Mouse (Mus musculus) NIH3T3 (cell line): ENCODE measurements around the gene Fibp.

Experiments used
- DNase-seq: peaks from one replicate; pipeline ENCODE4 v3.0.0-alpha.2; 2012; ENCODE audit warnings: low read depth

The Fibp gene

DNA sequence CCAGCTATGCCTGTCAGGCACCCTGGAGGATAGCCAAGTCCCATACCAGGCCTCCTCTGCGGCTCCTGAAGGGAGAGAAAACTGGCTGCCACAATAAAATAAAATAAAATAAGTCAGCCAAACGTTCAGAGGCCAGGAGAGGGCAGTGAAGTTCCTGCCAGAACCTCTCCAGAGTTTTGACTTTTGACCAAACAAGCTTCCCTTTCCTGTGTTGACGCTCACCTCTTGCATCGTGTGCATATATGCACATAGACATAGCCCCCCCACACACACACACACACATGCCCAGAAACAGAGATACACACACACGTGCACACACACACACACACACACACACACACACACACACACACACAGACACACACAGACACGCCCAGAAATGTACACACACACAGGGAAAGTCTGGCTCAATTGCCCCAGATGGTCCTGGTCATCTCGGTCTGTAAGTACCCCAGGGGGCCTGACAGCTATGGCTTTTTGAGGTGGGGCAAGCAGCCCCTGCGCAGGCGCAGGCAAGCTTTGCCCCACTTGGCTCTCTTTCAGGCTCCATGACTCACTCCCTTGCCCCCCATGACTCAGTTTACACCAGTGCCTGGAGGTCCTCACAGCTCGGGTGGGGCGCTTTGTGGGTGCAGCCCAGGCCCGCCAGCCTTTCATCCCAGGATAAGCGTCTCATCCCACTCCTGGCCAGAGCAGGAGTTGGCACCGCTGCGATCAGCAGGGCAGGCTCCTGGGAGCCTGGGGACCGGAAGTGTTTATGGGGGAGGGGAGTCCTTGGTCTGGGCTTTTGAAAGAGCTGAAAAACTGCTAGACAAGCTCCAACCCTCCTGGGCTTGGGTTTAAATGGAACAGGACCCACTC, 27.2 kb upstream of the Fibp start:
- DNase-seq = peak; percentile 94

GRCm38 (mm10) chr19:5433951-5434350, 26.5 kb upstream of the Fibp start:
- peak; percentile 61 for DNase-seq

DNA sequence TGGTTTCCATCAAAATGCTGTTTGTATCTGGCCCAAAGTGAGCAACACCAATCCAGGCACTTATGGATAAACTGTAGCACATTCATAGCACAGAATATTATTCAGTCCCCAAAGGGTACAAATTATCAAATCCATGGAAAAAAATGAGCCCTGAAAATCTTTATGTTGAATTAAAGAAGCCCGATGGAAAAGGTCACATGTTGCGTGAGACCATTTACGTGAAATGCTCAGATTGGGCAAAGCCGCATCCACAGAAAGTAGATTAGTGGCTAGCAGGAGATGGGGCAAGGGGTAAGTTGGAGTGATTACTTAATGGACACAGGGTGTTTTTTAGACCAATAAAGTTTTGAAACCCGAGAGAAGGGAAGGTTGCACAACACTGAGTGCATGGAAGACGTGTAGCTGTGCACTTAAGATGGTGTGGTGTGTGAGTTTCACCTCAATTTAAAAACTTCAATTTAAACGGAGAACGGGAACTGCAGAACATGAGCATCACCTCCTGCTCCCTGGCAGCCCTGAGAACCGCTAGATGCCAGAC, 16.0 kb upstream of the Fibp start:
- peak; percentile 88 for DNase-seq

DNA sequence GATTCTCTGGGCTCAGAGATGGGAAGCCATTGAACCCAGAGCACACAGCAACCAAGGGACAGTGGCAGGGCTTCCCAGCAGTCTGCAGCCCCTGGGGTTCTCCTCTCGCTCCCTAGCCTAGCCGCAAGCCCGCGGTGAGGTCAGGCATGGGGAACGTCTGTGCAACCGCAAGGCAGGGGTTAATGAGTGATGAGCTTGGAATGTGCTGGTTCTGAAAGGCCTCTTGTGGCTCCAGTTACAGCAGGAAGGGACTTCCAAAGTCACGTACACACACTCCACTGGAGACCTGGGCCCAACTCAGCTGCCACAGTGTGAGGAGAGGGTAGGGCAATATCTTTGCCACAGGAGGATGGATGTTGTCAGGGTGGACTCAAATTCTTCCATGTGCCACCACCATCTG, 15.5 kb upstream of the Fibp start:
- DNase-seq = peak; percentile 92

DNA sequence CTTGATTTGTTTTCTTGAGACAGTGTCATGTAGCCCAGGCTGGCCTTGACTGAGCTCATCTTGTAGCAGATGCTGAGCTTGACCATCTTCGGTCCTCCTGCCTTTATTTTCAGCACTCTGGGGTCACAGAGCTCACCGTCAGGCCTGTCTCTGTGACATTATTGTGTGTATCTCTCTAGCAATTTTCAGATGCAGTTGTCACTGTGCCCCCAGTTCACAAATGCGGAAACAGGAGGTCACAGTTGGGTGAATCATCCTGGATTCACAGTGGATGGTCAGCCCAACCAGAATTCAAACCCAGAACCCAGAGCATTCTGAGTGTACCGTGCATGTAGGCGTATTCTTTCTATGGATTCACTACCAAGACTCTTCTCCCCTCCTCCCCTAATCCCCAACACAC, 14.7 kb upstream of the Fibp start:
- no peak for DNase-seq

DNA sequence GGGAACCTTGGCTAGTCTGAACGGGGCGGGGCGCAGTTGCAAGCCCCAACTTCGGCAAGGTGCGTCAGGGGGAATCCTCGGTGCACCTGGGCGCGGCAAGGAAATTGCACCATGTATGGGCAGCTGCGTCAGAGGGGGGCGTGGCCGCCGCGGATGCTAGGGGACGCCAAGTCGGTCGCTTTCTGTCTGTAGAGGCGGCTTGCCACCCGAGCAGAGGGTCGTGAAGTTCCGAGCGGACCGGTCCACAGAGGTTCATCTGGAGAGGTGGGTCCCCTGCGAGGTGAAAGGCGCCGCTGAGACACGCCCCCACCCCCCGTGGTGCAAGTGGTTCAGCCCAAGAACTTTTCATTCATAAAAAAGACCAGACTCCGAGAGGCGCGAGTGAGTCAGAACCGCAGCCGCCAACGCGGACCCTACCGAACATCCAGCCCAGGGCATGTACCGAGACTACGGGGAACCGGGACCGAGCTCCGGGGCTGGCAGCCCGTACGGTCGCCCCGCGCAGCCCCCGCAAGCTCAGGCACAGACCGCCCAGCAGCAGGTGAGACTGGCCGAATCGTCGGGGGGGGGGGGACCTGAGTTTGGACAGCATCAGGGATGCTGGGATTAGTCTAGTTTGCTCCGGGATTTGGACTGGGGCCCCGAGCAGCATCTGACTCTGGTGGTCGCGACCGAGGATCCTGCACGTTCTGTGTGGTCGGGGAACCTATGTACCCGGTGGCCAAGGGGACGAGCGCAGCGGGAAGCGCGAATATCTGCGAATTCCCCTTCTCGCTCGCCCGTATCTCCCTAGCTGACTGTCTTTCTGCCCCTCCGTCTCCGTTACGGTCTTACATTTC, 12.7 kb upstream of the Fibp start, which contains the start of gene Fosl1:
TSS of gene Fosl1 (plus strand) at position 33 of the 839 bp plus-strand sequence.
- DNase-seq = peak; percentile 89

DNA sequence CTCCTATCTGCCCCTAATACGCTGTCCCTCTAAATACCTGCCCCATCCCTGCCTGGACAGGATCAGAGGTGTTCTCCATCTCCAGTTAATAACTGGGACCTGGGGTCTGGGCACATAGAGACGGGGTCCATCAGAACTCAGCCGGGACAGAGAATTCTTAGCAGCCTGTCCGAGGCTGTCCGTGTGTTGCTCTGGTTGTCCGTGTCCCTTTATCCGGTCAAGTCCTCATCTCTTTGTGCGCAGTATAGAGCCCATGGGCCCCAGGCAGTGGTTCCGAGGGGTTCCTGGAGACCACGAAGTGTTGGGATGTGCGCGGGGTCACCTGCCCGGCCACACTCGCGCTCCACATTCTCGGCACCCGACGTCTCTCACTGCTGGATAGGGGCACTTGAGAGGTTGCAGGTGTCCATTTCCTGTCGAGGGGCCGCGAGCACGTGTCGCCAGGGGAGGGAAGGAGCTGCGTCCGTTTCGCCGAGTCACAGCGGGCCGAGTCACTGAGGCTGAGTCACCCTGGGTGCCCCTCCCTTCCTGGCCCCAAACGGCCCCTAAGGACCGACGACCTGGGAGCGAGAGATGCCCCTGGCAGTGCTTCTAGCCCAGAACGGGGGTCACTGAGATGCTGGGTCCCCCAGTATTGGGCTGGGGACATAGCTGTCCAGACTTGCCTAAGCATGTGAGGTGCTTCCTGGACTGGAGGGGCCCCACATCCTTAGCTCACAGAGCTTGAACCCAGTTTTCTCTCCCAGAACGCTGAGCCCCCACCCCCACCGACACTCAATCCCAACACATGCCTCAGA, 11.9 kb upstream of the Fibp start:
- DNase-seq = peak; percentile 71

DNA sequence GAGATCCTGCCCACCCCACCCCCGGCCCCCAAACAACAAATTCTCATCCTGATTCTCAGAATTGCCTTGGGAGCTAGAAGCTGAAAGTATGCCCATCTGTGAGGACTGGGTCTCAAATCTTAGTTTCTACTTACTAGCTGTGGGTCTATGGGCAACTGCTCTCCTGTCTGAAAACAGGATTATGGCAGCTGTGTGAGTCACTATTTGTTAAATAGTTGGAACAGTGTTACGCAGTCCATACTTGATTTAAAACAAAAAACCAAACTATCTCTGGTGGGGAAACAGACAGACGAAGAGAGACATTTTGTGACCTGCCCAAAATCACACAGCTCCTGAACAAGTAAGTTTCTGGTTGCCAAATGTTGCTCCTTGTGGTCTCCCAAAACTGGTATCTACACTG, 10.7 kb upstream of the Fibp start:
- peak; percentile 61 for DNase-seq

DNA sequence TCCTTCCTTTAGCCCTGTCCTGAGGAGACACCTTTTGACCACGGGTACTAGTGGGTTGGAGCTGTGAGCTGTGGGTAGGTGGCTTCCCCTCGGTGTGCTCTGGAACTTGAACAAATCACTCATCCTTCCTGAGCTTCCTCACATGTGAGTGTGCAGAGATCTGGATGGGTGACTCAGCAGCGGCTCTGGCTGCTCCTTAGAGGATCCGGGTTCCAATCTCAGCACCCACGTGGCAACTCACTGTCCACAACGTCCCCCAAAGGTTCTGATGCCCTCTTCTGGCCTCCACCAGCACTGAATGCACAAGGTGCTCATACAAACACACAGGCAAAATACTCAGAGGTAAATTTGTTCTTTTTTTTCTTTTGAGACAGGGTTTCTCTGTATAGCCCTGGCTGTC, 8.6 kb upstream of the Fibp start:
- DNase-seq = no peak

DNA sequence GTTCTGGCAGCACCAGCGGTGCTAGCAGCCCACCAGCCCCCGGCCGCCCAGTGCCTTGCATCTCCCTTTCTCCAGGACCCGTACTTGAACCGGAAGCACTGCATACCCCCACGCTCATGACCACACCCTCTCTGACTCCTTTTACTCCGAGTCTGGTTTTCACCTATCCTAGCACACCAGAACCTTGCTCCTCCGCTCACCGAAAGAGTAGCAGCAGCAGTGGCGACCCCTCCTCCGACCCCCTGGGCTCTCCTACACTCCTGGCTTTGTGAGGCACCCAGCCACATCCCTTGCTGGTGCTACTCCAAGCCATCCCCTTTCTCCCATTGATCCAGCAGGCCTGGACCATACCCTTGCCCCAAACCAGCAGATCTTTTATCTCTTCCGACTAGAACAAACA, 5.4 kb upstream of the Fibp start:
- DNase-seq = no peak

GRCm38 (mm10) chr19:5455568-5455967, 4.8 kb upstream of the Fibp start:
- no peak for DNase-seq

DNA sequence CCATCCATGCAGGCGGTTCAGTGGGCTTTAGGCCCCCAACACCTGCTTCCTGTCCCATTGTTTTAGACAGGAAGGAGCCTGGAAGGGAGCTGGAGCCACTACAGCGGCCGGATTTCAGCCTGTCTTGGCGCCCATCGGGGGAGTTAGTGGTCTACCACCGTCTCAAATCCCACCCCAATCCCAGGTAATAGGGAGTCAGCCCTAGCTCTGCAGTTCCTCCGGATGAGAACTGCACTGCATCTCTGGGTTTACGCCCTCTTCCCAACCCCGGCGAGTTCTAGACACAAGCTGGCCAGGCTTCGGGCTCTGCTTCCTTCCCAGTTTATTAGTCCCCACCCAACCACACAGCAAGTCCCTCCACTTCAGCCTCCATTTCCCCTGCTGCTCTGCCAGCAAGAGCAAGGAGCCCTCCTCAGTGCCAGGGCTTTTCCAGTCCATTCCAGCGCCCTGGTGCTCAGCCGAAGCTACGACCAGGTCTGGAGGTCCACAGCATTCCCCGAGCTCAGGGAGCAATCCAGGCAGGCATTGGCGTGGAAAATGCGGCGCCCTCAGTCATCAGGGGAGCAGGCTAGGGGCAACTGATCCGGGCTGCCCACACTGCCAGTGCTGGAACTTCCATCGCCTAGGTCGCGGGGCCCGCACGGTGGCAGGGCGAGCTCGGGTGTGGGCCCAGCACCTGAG, 4.0 kb upstream of the Fibp start:
- DNase-seq = peak; percentile 56

DNA sequence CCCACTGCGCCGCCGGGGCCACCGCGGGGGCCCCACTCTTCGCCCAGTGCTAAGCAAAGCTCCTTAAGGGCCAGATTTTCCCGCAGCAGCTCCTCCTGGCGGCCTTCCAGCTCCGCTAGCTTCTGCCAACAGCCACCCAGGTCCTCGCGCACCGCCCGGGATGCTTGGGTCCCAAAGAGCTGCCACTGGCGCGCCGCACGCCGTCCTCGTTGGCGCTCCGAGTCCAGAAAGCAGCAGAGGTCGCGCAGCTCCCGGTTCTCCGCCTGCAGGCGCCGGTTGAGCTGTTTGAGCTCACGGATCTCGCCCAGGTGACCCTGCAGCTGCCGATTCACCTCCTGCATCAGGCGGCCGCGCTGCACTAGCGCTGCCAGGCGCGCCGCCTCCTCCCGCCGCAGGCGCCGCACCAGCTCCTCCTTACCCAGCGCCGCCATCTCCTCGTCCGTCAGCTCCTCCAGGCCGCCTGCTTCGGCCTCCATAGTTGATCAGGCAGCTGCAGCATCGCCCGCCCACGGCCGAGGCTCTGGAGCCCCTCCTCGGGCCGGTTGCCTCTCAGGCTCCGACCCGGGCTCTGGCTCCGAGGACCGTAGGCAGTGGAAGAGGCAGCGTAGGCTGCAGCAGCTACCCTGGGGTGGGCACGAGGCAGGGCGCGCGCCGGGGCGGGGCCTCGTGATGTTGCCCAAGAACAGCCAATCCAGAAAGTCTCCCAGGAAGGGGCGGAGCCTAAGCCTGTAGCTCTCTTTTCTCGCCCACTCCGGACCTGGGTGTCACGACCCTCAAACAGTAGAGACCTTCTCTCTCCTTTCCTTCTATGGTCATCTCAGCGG, 3.3 kb upstream of the Fibp start:
- peak; percentile 99 for DNase-seq

DNA sequence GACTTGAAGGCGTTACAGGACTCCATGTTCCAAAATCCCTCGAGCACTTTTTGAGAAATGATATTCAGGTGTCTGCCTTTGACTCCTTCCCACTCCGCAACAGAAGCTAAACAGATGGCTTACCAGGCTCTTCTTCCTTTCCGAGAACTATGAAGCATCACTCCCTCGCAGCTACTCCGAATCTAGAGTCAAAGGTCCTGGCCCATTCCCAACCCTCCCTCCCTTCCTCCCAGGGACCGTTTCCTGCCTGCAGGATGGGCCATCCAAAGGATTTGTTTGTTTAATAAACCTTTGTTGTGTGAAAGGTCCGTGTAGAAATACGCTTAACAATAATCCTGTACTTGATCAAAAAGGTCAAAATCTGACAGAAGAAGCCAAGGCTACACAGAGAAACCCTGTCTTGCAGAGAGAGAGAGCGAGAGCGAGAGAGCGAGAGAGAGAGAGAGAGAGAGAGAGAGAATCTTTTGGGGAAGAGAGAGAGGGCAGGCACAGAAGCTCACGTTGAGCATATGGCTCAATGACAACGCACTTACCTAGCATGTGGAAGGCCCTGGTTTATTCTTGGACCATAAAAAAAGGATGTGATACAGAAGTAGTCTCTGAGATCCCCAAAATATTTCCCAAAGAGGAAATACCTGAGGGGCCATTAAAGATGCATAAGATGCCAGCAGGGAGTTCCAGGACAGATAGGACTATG, 2.5 kb upstream of the Fibp start, which contains the start of gene Ccdc85b:
TSS of gene Ccdc85b (minus strand) at position 149 of the 697 bp plus-strand sequence.
- no peak for DNase-seq

DNA sequence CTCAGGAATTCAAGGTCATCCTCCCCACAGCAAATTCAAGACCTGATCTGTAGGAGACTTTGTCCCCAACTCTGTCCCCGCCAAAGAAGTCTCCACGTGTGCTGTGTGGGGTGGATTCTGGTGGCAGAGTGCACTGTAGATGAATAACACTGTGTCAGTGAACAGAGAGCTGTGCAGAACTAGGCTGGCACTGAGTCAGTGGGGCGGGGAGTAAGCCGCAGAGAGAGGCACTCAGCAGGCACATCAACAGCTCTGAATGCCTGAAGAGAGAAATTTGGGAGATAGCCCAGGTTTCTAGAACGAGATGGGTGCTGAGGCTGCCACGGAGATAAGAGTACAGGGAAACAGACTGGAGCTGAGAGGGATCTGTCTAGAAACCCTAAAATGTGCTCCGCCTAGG, 1.4 kb upstream of the Fibp start:
- DNase-seq = peak; percentile 79

GRCm38 (mm10) chr19:5459896-5460295, 519 bp upstream of the Fibp start:
- DNase-seq = no peak

DNA sequence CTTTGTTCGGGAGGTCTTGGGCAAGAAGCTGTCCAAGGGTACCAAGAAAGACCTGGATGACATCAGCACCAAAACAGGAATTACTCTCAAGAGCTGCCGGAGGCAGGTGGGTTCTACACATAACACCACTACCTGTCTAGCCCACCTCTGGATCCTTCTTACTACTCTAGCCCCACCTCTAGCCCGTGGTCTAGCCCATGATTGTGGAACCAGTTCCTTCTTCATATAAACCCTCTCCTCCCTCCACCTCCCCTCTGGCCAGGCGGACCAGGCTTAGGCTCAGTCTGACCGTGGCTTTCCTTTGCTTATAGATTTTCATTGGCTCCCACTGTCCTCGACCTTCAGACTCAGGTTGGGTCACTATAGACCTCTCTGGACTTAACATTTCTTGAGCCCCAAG, 996 bp downstream of the Fibp start:
- DNase-seq = no peak

GRCm38 (mm10) chr19:5463212-5463611, 2.8 kb downstream of the Fibp start:
- no peak for DNase-seq

- peak; percentile 80 for DNase-seq
These were observed 3.6 kb downstream of the Fibp start for GRCm38 (mm10) chr19:5463791-5464562.
